Mouse (Mus musculus) cerebellum, postnatal 14 days (tissue): Measurements from ENCODE around the gene Glra2.
A peak's percentile ranks its signal among the peaks of the same experiment; 100 is the strongest.
"Not testable (repeated sequence)": the region's sequence is repeated elsewhere in the genome, so short reads cannot be mapped to it uniquely, and the experiment has no call there.

ENCODE experiments used
- DNase-seq, 2 experiments: peaks; one replicate each; pipeline ENCODE4 v3.0.0; 2021; ENCODE audit warnings: mixed read lengths in 2 of 2

Glra2 gene

DNA sequence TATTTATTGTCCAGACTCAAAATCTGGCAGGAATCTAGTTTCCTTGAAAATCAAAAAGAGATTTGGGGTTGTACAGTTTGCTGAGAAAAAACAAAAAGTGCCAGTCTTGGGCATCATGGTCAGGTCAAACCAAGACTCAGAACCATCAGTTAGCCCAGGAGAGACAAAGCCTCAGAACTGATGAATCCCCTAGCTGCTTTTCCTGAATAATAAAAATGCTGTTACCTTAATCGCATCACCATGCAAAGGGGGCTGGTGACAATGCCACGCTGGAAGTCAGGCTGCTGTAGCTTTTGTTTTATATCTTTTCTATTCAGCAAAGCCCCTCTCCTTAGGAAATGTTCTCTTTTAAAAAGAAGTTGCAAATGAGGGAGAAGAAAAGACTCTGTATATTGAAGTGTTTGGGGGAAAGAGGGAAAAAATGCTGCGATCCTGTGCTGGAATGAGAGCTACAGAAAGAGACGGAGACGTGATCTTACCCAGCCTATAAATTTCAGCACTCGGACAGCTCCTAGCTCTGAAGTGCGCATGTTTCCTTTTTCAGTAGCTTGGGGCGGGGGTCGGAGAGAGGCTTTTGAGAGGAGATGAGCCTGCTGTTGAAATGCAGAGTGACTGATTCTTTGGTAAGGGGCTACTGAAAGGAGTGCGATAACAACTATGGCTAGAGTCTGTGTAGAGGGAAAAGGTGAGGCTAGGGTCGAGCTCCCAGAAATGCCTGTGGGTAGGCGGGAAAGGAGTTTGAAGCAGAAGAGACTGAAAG, at the start of gene Glra2:
TSS of gene Glra2 (minus strand) at position 455 of the 760 bp plus-strand sequence.
- peak; percentile 38 to 51 for DNase-seq

DNA sequence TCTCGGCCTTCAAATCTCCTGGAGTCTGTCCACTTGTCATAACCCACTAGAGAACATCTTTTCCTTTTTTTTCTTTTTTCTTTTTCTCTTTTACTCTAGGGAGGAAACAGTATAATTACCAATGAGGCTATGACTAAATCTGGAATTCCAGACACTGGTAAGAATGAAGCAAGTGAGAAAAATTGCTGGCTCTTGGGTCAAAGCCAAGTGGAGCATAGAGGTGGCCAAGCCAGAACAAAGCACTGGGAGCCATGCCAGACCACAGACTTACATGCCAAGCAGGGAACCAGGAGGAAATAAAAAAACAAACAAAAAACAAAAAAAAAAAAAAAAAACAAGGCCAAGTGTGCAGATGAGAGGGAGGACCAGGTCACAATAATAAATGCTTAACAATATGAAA, 35.6 kb upstream of the Glra2 start:
- DNase-seq, result peak; percentile 86 to 88

DNA sequence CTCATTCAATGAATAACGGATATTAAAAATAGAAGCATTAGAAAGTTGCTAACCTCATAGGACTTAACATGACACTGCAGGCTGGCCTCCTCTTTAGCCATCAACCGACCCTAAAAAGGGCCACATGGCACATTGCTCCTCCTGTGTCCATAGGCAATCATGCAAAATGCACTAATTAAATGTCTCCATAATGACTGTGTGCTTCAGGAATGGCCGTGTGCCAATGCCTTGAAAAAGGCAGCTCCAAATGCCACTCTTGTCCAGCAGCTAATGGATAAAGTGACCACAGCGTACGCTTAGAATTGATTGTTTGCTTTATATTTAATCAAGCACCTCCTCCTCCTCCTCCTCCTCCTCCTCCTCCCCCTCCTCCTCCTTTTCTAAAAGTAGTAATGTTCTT, 17.4 kb upstream of the Glra2 start:
- peak; percentile 37 to 48 for DNase-seq

DNA sequence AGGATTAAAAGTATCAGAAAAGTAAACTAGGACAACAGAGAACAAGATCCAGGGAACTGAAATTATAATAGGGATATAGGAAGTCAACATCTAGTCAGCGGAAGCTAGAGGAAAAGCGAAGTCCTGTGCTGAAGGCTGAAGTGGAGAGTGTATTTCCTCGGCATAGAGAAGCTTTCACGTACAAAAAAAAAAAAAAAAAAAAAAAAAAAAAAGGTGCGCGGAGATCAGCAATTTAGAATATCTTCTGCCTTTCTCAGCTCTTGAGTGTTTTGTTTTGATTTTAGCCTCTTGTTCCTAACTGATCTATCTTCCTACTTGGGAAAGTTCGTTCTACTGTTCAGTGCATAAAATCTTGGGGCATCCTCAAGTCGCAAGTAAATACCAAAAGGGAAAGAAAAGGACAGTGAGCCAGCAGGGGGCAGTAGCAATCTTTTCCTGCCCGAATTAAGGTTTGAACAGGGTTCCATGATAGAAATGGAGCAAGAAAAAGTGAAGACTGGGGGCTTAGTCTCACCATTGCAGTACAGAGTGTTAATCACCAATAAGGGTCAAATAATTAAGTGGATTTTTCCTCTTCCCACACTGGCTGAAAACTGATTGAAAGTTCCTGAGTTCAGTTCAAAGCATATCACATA, 623 bp upstream of the Glra2 start:
- peak; percentile 84 to 86 for DNase-seq

DNA sequence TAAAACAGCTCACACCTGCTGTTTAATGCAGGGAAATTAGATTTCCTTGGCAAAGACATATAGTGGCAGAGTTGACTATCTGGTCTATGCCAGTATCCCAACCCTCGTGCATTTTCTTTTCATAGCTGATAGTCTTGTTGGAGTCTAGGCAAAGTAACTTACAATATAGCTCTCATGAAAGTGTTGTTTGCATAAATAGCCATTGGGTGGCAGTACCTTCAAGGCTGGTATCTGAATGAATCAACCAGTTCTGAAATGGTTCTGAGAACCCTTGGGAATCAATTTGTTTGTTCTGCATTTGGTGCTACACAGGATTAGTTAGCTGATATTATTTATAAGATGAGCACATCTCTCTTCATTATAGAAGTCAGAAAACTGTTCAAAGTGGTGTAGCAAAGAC, 133.6 kb downstream of the Glra2 start:
- DNase-seq, result peak; percentile 18 to 40

DNA sequence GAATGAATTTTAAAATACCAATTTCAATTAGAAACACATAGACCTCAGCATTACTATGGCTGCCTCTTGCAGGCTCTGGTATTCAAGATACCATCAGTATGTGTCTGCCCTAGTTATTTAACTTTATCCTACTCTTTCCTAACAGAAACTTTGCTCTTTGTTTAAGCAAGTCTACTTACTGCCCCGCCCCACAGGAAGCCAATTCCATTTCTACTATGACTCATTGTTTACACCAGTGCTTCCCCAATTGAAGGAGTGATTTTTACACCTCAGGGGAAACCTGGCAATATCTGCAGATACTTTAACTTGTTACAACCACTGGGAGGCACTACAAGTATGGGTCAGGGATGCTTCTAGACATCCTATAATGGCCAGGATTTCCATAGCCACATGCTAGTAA, 136.0 kb downstream of the Glra2 start:
- peak in 1 of 2 experiments; percentile 4 for DNase-seq

DNA sequence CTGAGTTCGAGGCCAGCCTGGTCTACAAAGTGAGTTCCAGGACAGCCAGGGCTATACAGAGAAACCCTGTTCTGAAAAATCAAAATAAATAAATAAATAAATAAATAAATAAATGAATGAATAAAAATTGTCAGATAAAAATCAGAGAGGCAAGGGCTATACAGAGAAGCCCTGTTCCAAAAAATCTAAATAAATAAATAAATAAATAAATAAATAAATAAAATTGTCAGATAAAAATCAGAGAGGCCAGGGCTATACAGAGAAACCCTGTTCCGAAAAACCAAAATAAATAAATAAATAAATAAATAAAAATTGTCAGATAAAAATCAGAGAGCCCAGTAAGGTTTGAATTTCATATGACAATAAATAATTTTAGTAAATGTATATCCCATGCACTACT, 144.2 kb downstream of the Glra2 start:
- DNase-seq, result not testable (repeated sequence)

DNA sequence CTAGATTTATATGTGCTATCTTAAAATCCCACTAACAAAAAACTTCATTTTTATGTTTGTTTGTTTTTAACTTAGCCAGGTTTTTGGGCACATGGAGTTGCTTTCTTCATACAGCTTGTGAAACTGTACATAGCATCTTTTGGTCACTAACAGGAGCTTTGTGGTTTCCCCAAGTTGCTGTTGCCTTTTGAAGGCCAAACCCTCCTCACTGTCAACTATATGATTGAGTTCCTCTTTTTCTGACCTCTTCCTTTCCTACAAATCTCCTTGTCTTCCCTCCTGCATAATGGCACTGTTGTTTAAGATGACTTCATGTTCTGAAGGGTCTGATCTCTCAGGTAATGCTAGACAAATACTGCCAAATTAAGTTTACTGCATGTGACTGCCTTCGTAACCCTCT, 170.6 kb downstream of the Glra2 start:
- no peak for DNase-seq

DNA sequence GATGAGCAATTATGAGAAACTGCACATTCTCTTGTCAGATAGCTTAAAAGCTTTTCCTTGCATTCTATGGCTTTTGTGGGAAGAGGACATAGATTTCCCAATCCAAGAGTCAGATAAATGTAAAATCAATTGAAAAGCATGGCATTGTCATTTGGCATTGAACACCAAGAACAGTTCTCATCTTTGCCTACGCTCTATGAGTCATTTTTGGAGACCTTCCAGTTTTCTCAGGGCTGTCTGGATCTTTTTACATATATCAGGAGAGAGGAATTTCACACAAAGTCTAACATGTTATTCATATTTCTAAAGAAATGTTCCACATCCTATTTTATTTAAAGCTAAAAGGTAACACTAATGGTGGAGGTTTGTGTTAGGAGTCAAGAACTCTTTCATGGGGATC, 223.0 kb downstream of the Glra2 start:
- DNase-seq, result no peak
